Mouse (Mus musculus): ENCODE measurements around the gene Gm5478. TPM values are rescaled to one million over a fixed set of nuclear protein-coding genes. Genes with fewer than 3 reads are reported as not detected.

The Gm5478 gene
- not detected in 2 replicates for polyA plus RNA-seq (2012; rRNA removed)

GRCm38 (mm10) chr15:101647280-101647679, at the start of gene Gm5478:
Gene Gm5478 (minus strand): TSS chr15:101647380.

GRCm38 (mm10) chr15:101694207-101694606, 47.0 kb upstream of the Gm5478 start, which contains the start of gene Krt6a:
Gene Krt6a (minus strand): TSS chr15:101694307.

GRCm38 (mm10) chr15:101680187-101680586, 33.0 kb upstream of the Gm5478 start, which contains the start of gene Krt6b:
Gene Krt6b (minus strand): TSS chr15:101680287.

GRCm38 (mm10) chr15:101627884-101628283, 19.3 kb downstream of the Gm5478 start, which contains the start of gene Gm5414:
Gene Gm5414 (minus strand): TSS chr15:101628188.

Other genes starting within 250 kb of the Gm5478 start
- gene Krt7, start 236.3 kb downstream of the Gm5478 start, polyA plus RNA-seq (2012; rRNA removed), result 0.97 and 1.1 TPM in 2 replicates
- not detected in 2 replicates for gene Krt87, start 208.6 kb downstream of the Gm5478 start, polyA plus RNA-seq (2012; rRNA removed)
- not detected in 2 replicates for gene Krt88, start 199.6 kb downstream of the Gm5478 start, polyA plus RNA-seq (2012; rRNA removed)
- not detected in 2 replicates for gene Krt81, start 183.6 kb downstream of the Gm5478 start, polyA plus RNA-seq (2012; rRNA removed)
- gene Krt86, start 173.9 kb downstream of the Gm5478 start, polyA plus RNA-seq (2012; rRNA removed), result not detected in 2 replicates
- gene Krt83, start 155.9 kb downstream of the Gm5478 start, polyA plus RNA-seq (2012; rRNA removed), result 0.03 TPM in 1 of 2 replicates, not detected in the other
- not detected in 2 replicates for gene Gm49425, start 130.1 kb downstream of the Gm5478 start, polyA plus RNA-seq (2012; rRNA removed)
- gene Krt84, start 114.6 kb downstream of the Gm5478 start, polyA plus RNA-seq (2012; rRNA removed), result not detected in 2 replicates
- gene Krt82, start 96.7 kb downstream of the Gm5478 start, polyA plus RNA-seq (2012; rRNA removed), result not detected in 2 replicates
- not detected in 2 replicates for gene Krt90, start 84.4 kb downstream of the Gm5478 start, polyA plus RNA-seq (2012; rRNA removed)
- gene Krt75, start 73.5 kb downstream of the Gm5478 start, polyA plus RNA-seq (2012; rRNA removed), result not detected in 2 replicates
- gene Gm5414, start 19.2 kb downstream of the Gm5478 start, polyA plus RNA-seq (2012; rRNA removed), result not detected in 2 replicates
- not detected in 2 replicates for gene Krt6b, start 32.9 kb upstream of the Gm5478 start, polyA plus RNA-seq (2012; rRNA removed)
- gene Krt6a, start 46.9 kb upstream of the Gm5478 start, polyA plus RNA-seq (2012; rRNA removed), result 0.01 TPM in 1 of 2 replicates, not detected in the other
- gene Krt5, start 65.5 kb upstream of the Gm5478 start, polyA plus RNA-seq (2012; rRNA removed), result 0.13 and 2.5 TPM in 2 replicates
- not detected in 2 replicates for gene Krt71, start 95.7 kb upstream of the Gm5478 start, polyA plus RNA-seq (2012; rRNA removed)
- gene Krt72, start 139.1 kb upstream of the Gm5478 start, polyA plus RNA-seq (2012; rRNA removed), result not detected in 2 replicates
- not detected in 2 replicates for gene Krt73, start 155.0 kb upstream of the Gm5478 start, polyA plus RNA-seq (2012; rRNA removed)
- not detected in 2 replicates for gene Krt2, start 170.8 kb upstream of the Gm5478 start, polyA plus RNA-seq (2012; rRNA removed)
- gene Krt1, start 203.4 kb upstream of the Gm5478 start, polyA plus RNA-seq (2012; rRNA removed), result 0.01 and 0.10 TPM in 2 replicates
- gene Krt77, start 222.3 kb upstream of the Gm5478 start, polyA plus RNA-seq (2012; rRNA removed), result 0.02 TPM in 1 of 2 replicates, not detected in the other
- not detected in 2 replicates for gene Krt76, start 245.5 kb upstream of the Gm5478 start, polyA plus RNA-seq (2012; rRNA removed)

Data from liver, embryonic 14 days (tissue).